Mouse (Mus musculus) lung, postnatal 0 days (tissue): ENCODE data around the gene Rnf144b. TPM values are rescaled to one million over a fixed set of nuclear protein-coding genes. Genes with fewer than 3 reads are reported as not detected.

Experiments used
- ATAC-seq: fragments of 200-750 bp; cut with Nextera tagmentation; 2 replicates; pipeline ENCODE4 v1.8.0; 2017; ENCODE audit warnings: moderate library complexity
- DNase-seq: peaks from one replicate; pipeline ENCODE4 v3.0.0-alpha.2; 2016; ENCODE audit warnings: low spot score
- H3K27ac ChIP-seq: fragments of 300-500 bp; sonication (generic); 2 replicates; pipeline ENCODE4 v1.5.1; 2014; ENCODE audit warnings: antibody characterized with exemption, mild to moderate bottlenecking, low read length, mixed read lengths
- H3K27me3 ChIP-seq: fragments of 300-500 bp; sonication (generic); replicated peaks from 2 replicates; pipeline ENCODE4 v1.6.1; 2014; ENCODE audit warnings: low read length, mixed read lengths; ENCODE audit not compliant: insufficient read depth
- H3K36me3 ChIP-seq: fragments of 300-500 bp; sonication (generic); 2 replicates; pipeline ENCODE4 v1.6.1; 2014; ENCODE audit warnings: low read length, mixed read lengths; ENCODE audit not compliant: insufficient read depth
- H3K4me1 ChIP-seq: fragments of 300-500 bp; sonication (generic); 2 replicates; pipeline ENCODE4 v1.6.1; 2014; ENCODE audit warnings: antibody characterized with exemption, low read depth, low read length, mixed read lengths; ENCODE audit not compliant: insufficient read depth
- H3K4me2 ChIP-seq: fragments of 300-500 bp; sonication (generic); replicated peaks from 2 replicates; pipeline ENCODE4 v1.6.1; 2014; ENCODE audit warnings: low read depth, mild to moderate bottlenecking, low read length, moderate library complexity, mixed read lengths
- H3K4me3 ChIP-seq: fragments of 300-500 bp; sonication (generic); 2 replicates; pipeline ENCODE4 v1.5.1; 2014; ENCODE audit warnings: low read depth, low read length
- H3K9ac ChIP-seq: fragments of 300-500 bp; sonication (generic); replicated peaks from 2 replicates; pipeline ENCODE4 v1.6.1; 2014; ENCODE audit warnings: low read depth, mild to moderate bottlenecking
- H3K9me3 ChIP-seq: fragments of 300-500 bp; sonication (generic); 2 replicates; pipeline ENCODE4 v1.6.1; 2016; ENCODE audit warnings: low read length, mixed read lengths
- CTCF ChIP-seq: IDR thresholded peaks from 2 replicates; pipeline ENCODE4 v1.5.1; 2016; ENCODE audit warnings: antibody characterized with exemption, mild to moderate bottlenecking
- EP300 ChIP-seq: IDR thresholded peaks from 2 replicates; pipeline ENCODE4 v1.6.1; 2016; ENCODE audit warnings: antibody characterized with exemption, mild to moderate bottlenecking, control low read depth
- WGBS: fragments of 180-500 bp; shearing (Covaris S2); extraction: QIAGEN DNeasy Blood & Tissue Kit; methylation state at CpG from one replicate; pipeline ENCODE4 v1.1.7; 2014; 5-methylcytosine and 5-hydroxymethylcytosine counted together
- polyA plus RNA-seq: library from polyadenylated mRNA; unstranded; fragments of >200 nt; fragmentation: Nextera tagmentation; extraction: Ambion mirVana; gene quantifications from 2 replicates; pipeline ENCODE4 v1.2.1, GENCODE M21; 2015

The Rnf144b gene
- polyA plus RNA-seq, 1 experiment from 2014 or later, result 3.2 TPM

DNA sequence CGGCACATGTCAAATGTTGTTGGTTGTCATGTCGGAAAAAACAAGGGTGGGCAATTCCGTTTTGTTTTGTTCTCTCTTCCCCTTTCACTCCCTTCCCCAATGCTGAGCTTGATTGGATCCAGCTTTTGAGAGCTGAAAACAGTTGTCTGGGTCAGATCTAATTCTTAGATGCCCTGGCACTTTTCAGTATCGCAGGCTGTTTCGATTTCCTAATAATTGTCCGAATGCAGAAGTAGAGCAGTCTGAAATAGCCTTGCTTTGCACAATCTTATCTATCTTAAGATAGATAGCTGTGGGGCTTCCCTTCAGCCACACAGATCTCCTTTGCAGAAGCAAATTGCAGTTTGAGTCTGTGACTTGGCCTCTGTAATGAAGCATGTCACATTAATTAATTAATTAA, 109.7 kb downstream of the Rnf144b start:
- no peaks in the 10 kb centered on the region for H3K4me1 ChIP-seq
- H3K27ac ChIP-seq, result no peak overlapping the region
- H3K4me2 ChIP-seq, result no peak overlapping the region
- H3K36me3 ChIP-seq, result no peaks in the 10 kb centered on the region
- 68% methylated on average over 6 of the region's 6 CpGs for WGBS
- no peak overlapping the region for H3K4me3 ChIP-seq
- DNase-seq (peak; percentile 47), ATAC-seq (no peak; the same call in 1 of the 2 replicates)
- H3K9me3 ChIP-seq, result no peaks in the 10 kb centered on the region
- H3K27me3 ChIP-seq, result no peaks in the 10 kb centered on the region
- H3K9ac ChIP-seq, result no peak overlapping the region
- no peak for TF ChIP-seq CTCF
- TF ChIP-seq EP300, result no peak

DNA sequence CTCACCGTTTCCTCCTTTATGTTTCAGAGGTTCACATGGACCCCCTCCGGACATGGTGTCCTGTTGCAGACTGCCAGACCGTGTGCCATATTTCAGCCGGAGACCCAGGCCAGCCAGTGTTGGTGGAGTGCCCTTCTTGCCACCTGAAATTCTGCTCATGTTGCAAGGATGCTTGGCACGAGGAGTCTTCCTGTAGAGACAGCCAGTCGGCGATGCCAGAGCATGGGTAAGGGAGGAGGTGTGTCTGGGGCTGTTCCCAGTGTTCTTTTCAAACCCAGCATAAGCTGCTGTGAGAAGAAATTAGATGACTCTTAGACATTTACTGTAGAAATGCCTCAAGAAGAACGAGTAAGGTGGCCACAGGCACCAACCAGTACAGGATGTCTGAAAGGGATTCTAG, 114.9 kb downstream of the Rnf144b start:
- no peak for ATAC-seq
- DNase-seq, result no peak

DNA sequence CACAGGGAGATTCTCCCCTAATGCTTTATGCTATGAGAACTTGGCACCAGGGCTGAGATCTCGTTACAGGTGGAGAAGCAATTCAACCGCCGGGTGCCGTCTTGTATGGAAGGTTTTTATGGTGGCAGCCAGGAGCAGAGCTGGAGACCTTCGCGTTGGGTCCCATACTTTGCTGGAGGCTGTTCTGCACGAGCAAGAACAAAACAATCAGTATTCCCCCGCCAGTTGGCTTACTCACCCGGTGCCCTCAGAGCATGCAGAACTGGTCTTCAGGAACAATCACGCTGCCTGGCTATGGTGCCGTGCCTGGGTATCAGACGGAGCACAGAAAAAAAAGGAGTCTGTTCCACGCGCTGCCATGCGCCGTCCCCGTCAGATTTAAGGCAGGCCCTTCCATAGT, 115.7 kb downstream of the Rnf144b start:
- ATAC-seq (no peak), DNase-seq (no peak)
- 91% methylated on average over 17 of the region's 17 CpGs for WGBS
- Histone ChIP-seq H3K4me3 (no peak overlapping the region), H3K9me3 (no peaks in the 10 kb centered on the region), H3K27me3 (no peaks in the 10 kb centered on the region), H3K36me3 (0 out of 2 replicates have a peak, but pooled peaks cover 3% of the 10 kb centered on the region), H3K4me2 (no peak overlapping the region), H3K4me1 (no peaks in the 10 kb centered on the region), H3K27ac (no peak overlapping the region), H3K9ac (no peak overlapping the region)
- TF ChIP-seq EP300 (no peak), CTCF (no peak)

More for the DNA sequence above, 114.9 kb downstream of the Rnf144b start:
- Histone ChIP-seq H3K4me2 (no peak overlapping the region), H3K36me3 (0 out of 2 replicates have a peak, but pooled peaks cover 3% of the 10 kb centered on the region), H3K4me3 (no peak overlapping the region), H3K27ac (no peak overlapping the region), H3K4me1 (no peaks in the 10 kb centered on the region), H3K27me3 (no peaks in the 10 kb centered on the region), H3K9ac (no peak overlapping the region), H3K9me3 (no peaks in the 10 kb centered on the region)
- no peak for TF ChIP-seq EP300
- TF ChIP-seq CTCF, result no peak
- WGBS, result 90% methylated on average over 8 of the region's 8 CpGs

GRCm38 (mm10) chr13:47243569-47243968, 121.1 kb downstream of the Rnf144b start:
- no peak for DNase-seq
- H3K4me3 ChIP-seq, result no peak overlapping the region
- TF ChIP-seq CTCF (no peak), EP300 (no peak)

DNA sequence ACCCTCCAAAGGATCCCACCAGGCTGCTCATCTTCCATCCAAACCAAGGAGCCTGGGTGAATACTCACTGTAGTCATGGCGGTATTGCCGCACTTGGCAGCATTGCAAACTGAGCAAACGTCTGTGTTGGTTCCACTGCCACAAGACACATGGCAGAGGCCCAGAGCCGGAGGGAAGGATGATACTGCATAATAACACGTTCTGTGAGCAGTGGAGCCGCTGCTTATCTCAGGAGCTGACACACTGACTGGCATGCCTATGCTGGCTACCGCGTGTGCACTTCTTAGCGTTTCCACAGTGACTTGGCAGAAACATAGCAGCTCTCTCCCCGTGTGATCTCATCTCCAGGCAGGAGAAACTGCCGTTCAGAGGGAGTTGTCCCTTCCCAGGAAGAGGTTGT, 122.3 kb downstream of the Rnf144b start:
- H3K4me2 ChIP-seq, result no peak overlapping the region
- H3K36me3 ChIP-seq, result peaks cover 3% of the 10 kb centered on the region; the same call in 1 of the 2 replicates
- WGBS, result 46% methylated on average over 11 of the region's 11 CpGs
- no peak overlapping the region for H3K27ac ChIP-seq
- H3K9ac ChIP-seq, result no peak overlapping the region
- H3K9me3 ChIP-seq, result no peaks in the 10 kb centered on the region
- TF ChIP-seq EP300 (no peak), CTCF (no peak)
- DNase-seq (peak; percentile 37), ATAC-seq (peak; percentile 49)
- H3K27me3 ChIP-seq, result no peaks in the 10 kb centered on the region
- no peak overlapping the region for H3K4me3 ChIP-seq
- H3K4me1 ChIP-seq, result peaks cover 6% of the 10 kb centered on the region; the same call in 1 of the 2 replicates

More at GRCm38 (mm10) chr13:47243569-47243968, 121.1 kb downstream of the Rnf144b start:
- Histone ChIP-seq H3K4me2 (no peak overlapping the region), H3K27me3 (no peaks in the 10 kb centered on the region), H3K36me3 (peaks cover 3% of the 10 kb centered on the region; the same call in 1 of the 2 replicates), H3K27ac (no peak overlapping the region), H3K9ac (no peak overlapping the region), H3K4me1 (peaks cover 6% of the 10 kb centered on the region; the same call in 1 of the 2 replicates), H3K9me3 (no peaks in the 10 kb centered on the region)
- WGBS, result 94% methylated on average over 6 of the region's 6 CpGs
- ATAC-seq, result no peak

DNA sequence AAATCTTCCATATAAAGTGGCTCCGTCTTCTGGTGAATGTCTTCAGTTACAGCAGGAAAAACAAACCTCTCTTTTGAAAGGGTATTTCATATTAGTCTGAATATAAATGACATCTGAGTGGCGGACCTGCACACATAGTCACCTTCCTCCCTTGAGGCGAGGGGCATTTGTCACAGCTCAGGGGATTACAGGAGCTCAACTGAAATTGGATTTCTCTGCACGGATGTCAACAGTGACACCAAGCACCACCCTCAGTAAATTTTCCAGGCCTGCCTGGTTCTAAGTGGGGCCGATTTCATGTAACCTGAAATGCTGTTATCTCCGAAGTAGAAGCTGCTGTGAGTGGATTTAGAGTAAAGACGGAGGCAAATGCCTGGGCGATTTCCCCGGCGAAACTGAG, 124.0 kb downstream of the Rnf144b start:
- 67% methylated on average over 10 of the region's 10 CpGs for WGBS
- TF ChIP-seq EP300 (no peak), CTCF (no peak)
- no peak overlapping the region for H3K27ac ChIP-seq
- no peaks in the 10 kb centered on the region; the same call in 1 of the 2 replicates for H3K36me3 ChIP-seq
- H3K4me3 ChIP-seq, result no peak overlapping the region
- DNase-seq (no peak), ATAC-seq (no peak)
- no peak overlapping the region for H3K9ac ChIP-seq
- H3K4me2 ChIP-seq, result no peak overlapping the region
- H3K9me3 ChIP-seq, result no peaks in the 10 kb centered on the region
- H3K27me3 ChIP-seq, result no peaks in the 10 kb centered on the region
- H3K4me1 ChIP-seq, result peaks cover 6% of the 10 kb centered on the region; the same call in 1 of the 2 replicates
